Mouse (Mus musculus): ENCODE data around the gene Steap4. TPM values are rescaled to one million over a fixed set of nuclear protein-coding genes. Genes with fewer than 3 reads are reported as not detected.

Gene Steap4
- 0.29 and 0.86 TPM in 2 replicates for polyA plus RNA-seq (2014; fragmentation: Nextera tagmentation; extraction: Ambion mirVana)

DNA sequence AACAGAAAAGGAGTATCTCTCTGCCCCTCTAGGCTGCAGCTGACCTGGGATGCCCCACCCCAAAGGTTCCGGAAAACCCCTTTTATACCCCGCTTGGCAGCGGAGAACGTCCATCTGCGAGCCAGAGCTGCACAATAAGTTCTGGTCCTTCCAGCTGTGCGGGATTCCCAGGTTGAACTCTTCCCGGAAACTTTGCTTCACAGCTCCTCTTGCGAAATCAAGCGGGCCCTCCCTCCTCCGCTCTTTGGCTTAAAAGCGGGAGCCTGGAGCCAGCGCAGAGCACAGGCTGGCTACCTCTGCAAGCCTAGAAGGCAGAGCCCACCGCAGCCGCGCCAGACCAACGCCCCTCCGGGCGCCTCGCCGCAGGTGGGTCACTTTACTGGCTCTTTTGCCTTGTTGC, at the start of gene Steap4:
Gene Steap4 (plus strand): TSS at position 282 of the 400 bp plus-strand sequence.
- peak within 1 kb of the TSS; percentile 4; the same call in 1 of the 2 replicates for H3K4me3 ChIP-seq (ENCODE audit: low read depth, low read length)
- H3K9ac ChIP-seq (ENCODE audit: low read depth, low read length) = no peak within 1 kb of the TSS
- 16% methylated on average over 20 of the region's 20 CpGs for WGBS
- DNase-seq (ENCODE audit: low spot score) (peak; percentile 34), ATAC-seq (replicated peaks; ENCODE audit: low FRiP score) (peak; percentile 47)
- no peaks in the 10 kb centered on the region for H3K9me3 ChIP-seq (ENCODE audit: control insufficient read depth, low read length)
- H3K27ac ChIP-seq (ENCODE audit: low read depth, low read length) = no peak within 1 kb of the TSS
- H3K4me2 ChIP-seq = peak within 1 kb of the TSS; percentile 53
- H3K27me3 ChIP-seq (replicated peaks; ENCODE audit: control insufficient read depth, insufficient read depth, low read length) = no peaks in the 10 kb centered on the region
- no peaks in the 10 kb centered on the region for H3K4me1 ChIP-seq (replicated peaks; ENCODE audit: control insufficient read depth, insufficient read depth, low read length)
- no peaks in the 10 kb centered on the region for H3K36me3 ChIP-seq (ENCODE audit: control insufficient read depth, insufficient read depth, low read length)

DNA sequence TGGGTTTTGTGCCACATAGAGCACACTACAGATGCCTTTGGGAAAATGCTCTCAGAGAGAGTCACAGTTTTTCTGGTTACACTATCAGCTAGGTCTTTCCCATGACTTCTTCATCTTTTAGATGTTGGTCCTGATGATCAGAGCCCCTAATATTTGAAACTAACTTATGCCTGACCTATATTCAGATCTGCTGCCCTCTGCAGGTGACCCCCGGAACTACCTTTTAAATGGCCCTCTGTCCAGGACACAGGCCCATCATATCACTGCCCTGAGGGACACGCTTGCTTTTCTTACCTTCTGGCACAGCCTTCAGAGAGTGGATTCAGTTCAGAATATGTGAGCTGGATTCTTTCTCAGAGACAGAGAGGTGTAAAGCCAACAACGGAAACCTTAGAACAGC, 48.3 kb upstream of the Steap4 start:
- 64% methylated on average over 3 of the region's 3 CpGs for WGBS
- no peak for DNase-seq (ENCODE audit: low spot score)
- H3K27ac ChIP-seq (ENCODE audit: low read depth, low read length) = no peak overlapping the region

DNA sequence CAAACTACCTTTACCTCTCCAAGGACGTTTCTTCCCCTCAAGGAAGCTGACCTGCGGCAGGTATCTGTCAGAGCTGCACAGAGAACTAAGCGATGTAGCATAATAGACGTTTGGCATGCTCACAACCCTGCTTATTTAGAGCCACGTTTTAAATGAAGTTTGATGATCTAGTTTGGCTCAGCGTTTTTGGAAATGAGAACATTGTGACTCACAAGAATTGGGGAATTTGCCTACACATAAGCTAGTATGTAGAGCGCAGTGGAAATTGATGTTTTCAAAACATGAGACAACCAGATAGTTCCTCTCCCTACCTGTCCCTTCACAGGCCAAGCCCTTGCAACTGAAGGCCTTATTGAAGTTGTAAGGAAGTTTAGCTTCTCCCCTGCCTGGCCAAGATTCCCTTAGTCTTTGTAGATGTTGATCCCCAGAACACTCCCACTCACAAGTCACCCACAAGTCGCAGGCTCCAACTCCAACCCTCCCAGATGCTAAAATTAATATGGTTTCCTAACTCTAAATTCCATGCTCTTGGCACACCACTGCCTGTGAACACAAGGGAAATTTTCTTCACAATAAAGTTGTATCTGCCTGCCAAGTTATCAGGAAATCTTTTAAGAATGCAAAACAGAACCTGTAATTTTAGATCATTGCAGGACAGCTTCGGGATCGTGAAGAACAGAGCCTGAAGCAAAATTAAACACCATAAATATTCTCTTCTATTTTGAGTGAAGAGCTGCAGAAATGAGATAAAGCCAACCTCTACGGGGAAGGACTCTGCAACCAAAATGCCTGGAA, 42.6 kb upstream of the Steap4 start:
- ATAC-seq (replicated peaks; ENCODE audit: low FRiP score) (no peak), DNase-seq (ENCODE audit: low spot score) (no peak)
- 78% methylated on average over 11 of the region's 11 CpGs for WGBS
- H3K9me3 ChIP-seq (ENCODE audit: control insufficient read depth, low read length) = no peaks in the 10 kb centered on the region
- H3K36me3 ChIP-seq (ENCODE audit: control insufficient read depth, insufficient read depth, low read length) = no peaks in the 10 kb centered on the region
- no peak overlapping the region for H3K9ac ChIP-seq (ENCODE audit: low read depth, low read length)
- no peaks in the 10 kb centered on the region for H3K27me3 ChIP-seq (replicated peaks; ENCODE audit: control insufficient read depth, insufficient read depth, low read length)
- no peak overlapping the region for H3K27ac ChIP-seq (ENCODE audit: low read depth, low read length)
- no peaks in the 10 kb centered on the region for H3K4me1 ChIP-seq (replicated peaks; ENCODE audit: control insufficient read depth, insufficient read depth, low read length)
- no peak overlapping the region for H3K4me3 ChIP-seq (ENCODE audit: low read depth, low read length)
- no peak overlapping the region for H3K4me2 ChIP-seq

More for the DNA sequence above, 48.3 kb upstream of the Steap4 start:
- no peaks in the 10 kb centered on the region for H3K36me3 ChIP-seq (ENCODE audit: control insufficient read depth, insufficient read depth, low read length)
- H3K9me3 ChIP-seq (ENCODE audit: control insufficient read depth, low read length) = no peaks in the 10 kb centered on the region
- no peak for ATAC-seq (replicated peaks; ENCODE audit: low FRiP score)
- H3K9ac ChIP-seq (ENCODE audit: low read depth, low read length) = no peak overlapping the region
- H3K4me3 ChIP-seq (ENCODE audit: low read depth, low read length) = no peak overlapping the region
- H3K27me3 ChIP-seq (replicated peaks; ENCODE audit: control insufficient read depth, insufficient read depth, low read length) = no peaks in the 10 kb centered on the region
- H3K4me2 ChIP-seq = no peak overlapping the region
- H3K4me1 ChIP-seq (replicated peaks; ENCODE audit: control insufficient read depth, insufficient read depth, low read length) = no peaks in the 10 kb centered on the region

DNA sequence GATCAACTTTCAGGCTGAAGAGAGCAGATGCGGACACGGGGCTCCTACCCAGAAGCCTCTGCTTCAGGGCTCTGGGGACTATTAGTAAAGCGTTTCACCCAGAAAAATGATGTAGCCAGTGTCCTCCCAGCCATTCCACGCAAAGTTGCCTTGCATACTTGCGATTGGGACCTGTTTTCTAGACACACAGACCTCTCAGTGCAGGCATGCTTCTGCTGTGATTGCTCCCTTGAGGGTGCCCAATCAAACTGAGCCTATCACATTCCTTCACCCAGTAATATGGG, 42.0 kb upstream of the Steap4 start:
- H3K4me1 ChIP-seq (replicated peaks; ENCODE audit: control insufficient read depth, insufficient read depth, low read length) = no peaks in the 10 kb centered on the region
- H3K9me3 ChIP-seq (ENCODE audit: control insufficient read depth, low read length) = no peaks in the 10 kb centered on the region
- H3K27me3 ChIP-seq (replicated peaks; ENCODE audit: control insufficient read depth, insufficient read depth, low read length) = no peaks in the 10 kb centered on the region
- ATAC-seq (replicated peaks; ENCODE audit: low FRiP score) (no peak), DNase-seq (ENCODE audit: low spot score) (no peak)
- H3K4me3 ChIP-seq (ENCODE audit: low read depth, low read length) = no peak overlapping the region
- H3K4me2 ChIP-seq = no peak overlapping the region
- H3K9ac ChIP-seq (ENCODE audit: low read depth, low read length) = no peak overlapping the region
- 80% methylated on average over 5 of the region's 5 CpGs for WGBS
- no peaks in the 10 kb centered on the region for H3K36me3 ChIP-seq (ENCODE audit: control insufficient read depth, insufficient read depth, low read length)
- no peak overlapping the region for H3K27ac ChIP-seq (ENCODE audit: low read depth, low read length)

DNA sequence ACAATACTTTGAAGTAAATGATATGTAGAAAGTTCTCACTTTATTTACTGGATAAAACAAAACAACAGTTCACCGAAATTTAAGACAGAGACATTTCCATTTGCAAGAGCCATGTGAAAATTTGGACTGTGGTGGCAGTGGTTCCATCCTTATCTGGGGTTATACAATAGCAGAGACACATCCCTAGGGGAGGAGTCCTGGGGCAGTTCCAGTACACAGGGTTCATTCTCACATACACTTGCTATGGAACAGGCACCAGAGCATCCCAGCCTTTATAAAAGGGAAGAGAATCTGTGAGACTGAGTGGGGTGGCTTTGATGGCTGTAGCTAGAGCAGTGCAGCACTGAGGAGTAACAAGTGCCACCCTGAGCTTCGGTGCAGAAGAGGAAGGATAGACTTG, 40.6 kb upstream of the Steap4 start:
- Histone ChIP-seq H3K9me3 (ENCODE audit: control insufficient read depth, low read length) (no peaks in the 10 kb centered on the region), H3K4me1 (replicated peaks; ENCODE audit: control insufficient read depth, insufficient read depth, low read length) (no peaks in the 10 kb centered on the region), H3K9ac (ENCODE audit: low read depth, low read length) (no peak overlapping the region), H3K36me3 (ENCODE audit: control insufficient read depth, insufficient read depth, low read length) (no peaks in the 10 kb centered on the region), H3K4me2 (no peak overlapping the region), H3K4me3 (ENCODE audit: low read depth, low read length) (no peak overlapping the region), H3K27ac (ENCODE audit: low read depth, low read length) (no peak overlapping the region), H3K27me3 (replicated peaks; ENCODE audit: control insufficient read depth, insufficient read depth, low read length) (no peaks in the 10 kb centered on the region)
- DNase-seq (ENCODE audit: low spot score) (no peak), ATAC-seq (replicated peaks; ENCODE audit: low FRiP score) (no peak)
- 82% methylated on average over 2 of the region's 2 CpGs for WGBS

DNA sequence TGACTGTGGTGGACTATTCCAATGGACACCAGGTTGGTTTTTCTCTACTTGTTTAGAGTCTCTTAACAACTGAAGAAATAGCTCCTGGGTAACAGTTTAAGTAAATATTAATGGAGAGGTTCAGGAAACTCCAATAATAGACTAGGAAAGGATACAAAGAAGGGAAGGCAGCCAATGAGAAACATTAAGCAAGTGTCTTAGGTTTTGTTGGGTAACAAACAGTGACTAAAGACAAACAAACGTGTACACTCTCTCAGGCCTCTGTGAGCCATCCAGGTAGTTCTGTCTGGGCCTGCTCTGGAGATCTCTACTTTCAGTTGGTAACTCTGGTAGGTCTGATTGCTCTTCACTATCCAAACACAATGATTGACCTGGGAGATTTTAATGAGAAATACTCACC, 37.5 kb upstream of the Steap4 start:
- no peak overlapping the region for H3K27ac ChIP-seq (ENCODE audit: low read depth, low read length)
- H3K36me3 ChIP-seq (ENCODE audit: control insufficient read depth, insufficient read depth, low read length) = no peaks in the 10 kb centered on the region
- H3K4me2 ChIP-seq = no peak overlapping the region
- no peak overlapping the region for H3K4me3 ChIP-seq (ENCODE audit: low read depth, low read length)
- WGBS = 83% methylated on average over 1 of the region's 1 CpGs
- H3K4me1 ChIP-seq (replicated peaks; ENCODE audit: control insufficient read depth, insufficient read depth, low read length) = no peaks in the 10 kb centered on the region
- H3K9me3 ChIP-seq (ENCODE audit: control insufficient read depth, low read length) = no peaks in the 10 kb centered on the region
- H3K27me3 ChIP-seq (replicated peaks; ENCODE audit: control insufficient read depth, insufficient read depth, low read length) = no peaks in the 10 kb centered on the region
- no peak for DNase-seq (ENCODE audit: low spot score)
- no peak for ATAC-seq (replicated peaks; ENCODE audit: low FRiP score)
- no peak overlapping the region for H3K9ac ChIP-seq (ENCODE audit: low read depth, low read length)

DNA sequence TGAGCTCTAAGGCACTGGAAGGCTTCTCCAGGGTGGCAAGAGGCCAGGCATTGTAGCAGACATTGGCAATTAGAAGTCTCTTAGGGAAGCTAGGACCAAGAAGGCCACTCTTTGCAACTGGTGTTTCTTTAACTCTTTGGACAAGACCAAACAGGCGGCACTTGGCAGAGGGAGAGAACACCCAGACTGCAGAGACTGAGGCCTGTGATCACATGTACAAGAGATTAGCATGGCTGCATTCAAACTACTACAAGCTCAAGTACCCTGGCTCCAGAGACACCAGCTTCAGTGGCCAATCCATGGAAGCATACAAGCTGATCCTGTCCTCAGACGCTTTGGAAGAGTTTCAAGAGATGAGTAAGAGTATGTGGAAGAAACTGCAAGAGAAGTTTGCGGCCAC, 36.6 kb upstream of the Steap4 start:
- no peak overlapping the region for H3K4me3 ChIP-seq (ENCODE audit: low read depth, low read length)
- H3K36me3 ChIP-seq (ENCODE audit: control insufficient read depth, insufficient read depth, low read length) = no peaks in the 10 kb centered on the region
- H3K27ac ChIP-seq (ENCODE audit: low read depth, low read length) = no peak overlapping the region
- no peak for ATAC-seq (replicated peaks; ENCODE audit: low FRiP score)
- no peaks in the 10 kb centered on the region for H3K27me3 ChIP-seq (replicated peaks; ENCODE audit: control insufficient read depth, insufficient read depth, low read length)
- H3K9ac ChIP-seq (ENCODE audit: low read depth, low read length) = no peak overlapping the region
- H3K4me2 ChIP-seq = no peak overlapping the region
- DNase-seq (ENCODE audit: low spot score) = no peak
- no peaks in the 10 kb centered on the region for H3K9me3 ChIP-seq (ENCODE audit: control insufficient read depth, low read length)
- no peaks in the 10 kb centered on the region for H3K4me1 ChIP-seq (replicated peaks; ENCODE audit: control insufficient read depth, insufficient read depth, low read length)
- 72% methylated on average over 3 of the region's 3 CpGs for WGBS

DNA sequence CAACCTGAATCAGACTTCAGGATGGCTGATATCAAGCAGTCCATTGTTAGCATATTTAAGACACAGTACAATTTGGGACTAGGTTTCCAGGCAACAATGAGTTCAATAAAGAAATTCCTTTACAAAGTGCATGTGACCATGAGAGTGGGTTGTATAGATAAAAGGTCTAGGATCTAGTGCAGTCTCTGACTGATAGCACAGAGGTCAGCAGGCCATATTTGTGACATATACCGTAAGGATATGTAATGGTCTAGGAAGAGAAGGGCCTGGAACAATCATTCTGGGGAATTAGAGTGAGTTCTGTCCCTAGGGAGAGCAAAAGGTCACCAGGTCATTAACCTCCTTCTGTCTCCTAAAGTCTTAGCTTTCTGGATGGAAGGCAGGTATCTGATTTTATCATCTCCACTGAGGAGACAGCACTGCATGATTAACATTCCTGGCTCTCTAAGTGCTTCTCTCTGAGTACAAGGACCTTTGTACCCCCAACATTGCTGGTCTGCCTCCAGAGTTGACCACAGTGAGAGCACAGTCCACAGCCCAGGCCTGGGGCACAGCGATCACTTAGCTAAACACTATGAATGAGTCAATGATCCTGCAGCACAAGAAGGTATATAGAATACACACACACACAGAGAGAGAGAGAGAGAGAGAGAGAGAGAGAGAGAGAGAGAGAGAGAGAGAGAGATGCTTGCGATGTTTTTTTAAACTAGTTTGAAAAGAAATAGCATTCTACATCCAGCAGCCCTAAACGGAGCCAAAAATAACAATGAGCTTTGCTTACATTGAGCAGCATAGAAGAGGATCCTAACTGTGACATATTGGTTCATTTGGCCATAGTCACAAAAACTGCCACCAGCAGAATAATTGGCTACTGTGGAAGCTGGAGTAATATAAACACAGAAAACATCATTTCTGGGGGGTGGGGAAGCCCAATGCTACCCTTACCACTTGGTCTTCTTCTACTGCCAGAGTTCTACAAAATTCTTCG, 27.7 kb upstream of the Steap4 start:
- no peak overlapping the region for H3K9ac ChIP-seq (ENCODE audit: low read depth, low read length)
- no peaks in the 10 kb centered on the region for H3K9me3 ChIP-seq (ENCODE audit: control insufficient read depth, low read length)
- DNase-seq (ENCODE audit: low spot score) (no peak), ATAC-seq (replicated peaks; ENCODE audit: low FRiP score) (peak; percentile 57; the same call in 1 of the 2 replicates)
- H3K27me3 ChIP-seq (replicated peaks; ENCODE audit: control insufficient read depth, insufficient read depth, low read length) = no peaks in the 10 kb centered on the region
- H3K36me3 ChIP-seq (ENCODE audit: control insufficient read depth, insufficient read depth, low read length) = no peaks in the 10 kb centered on the region
- no peak overlapping the region for H3K4me3 ChIP-seq (ENCODE audit: low read depth, low read length)
- H3K4me1 ChIP-seq (replicated peaks; ENCODE audit: control insufficient read depth, insufficient read depth, low read length) = no peaks in the 10 kb centered on the region
- H3K4me2 ChIP-seq = no peak overlapping the region
- WGBS = 74% methylated on average over 5 of the region's 5 CpGs
- no peak overlapping the region for H3K27ac ChIP-seq (ENCODE audit: low read depth, low read length)

Measured in liver, embryonic 11.5 days (tissue).